Mouse (Mus musculus) CH12.LX (cell line): Measurements from ENCODE around the gene Tmem251. TPM values are rescaled to one million over a fixed set of nuclear protein-coding genes. Genes with fewer than 3 reads are reported as not detected.

ENCODE experiments used
- DNase-seq: peaks from one replicate; pipeline ENCODE4 v3.0.0-alpha.2; 2013; ENCODE audit errors: extremely low read depth
- H3K27ac ChIP-seq: 2 replicates; pipeline ENCODE4 v1.5.1; 2012; ENCODE audit warnings: low read depth, mild to moderate bottlenecking, control low read depth, moderate library complexity; ENCODE audit not compliant: insufficient read depth
- H3K27me3 ChIP-seq: replicated peaks from 2 replicates; pipeline ENCODE3; 2012; ENCODE audit warnings: inconsistent platforms
- H3K36me3 ChIP-seq, 2 experiments: replicated peaks in 1 of 2; 2 replicates each; pipeline versions ENCODE3 to v1.6.1; 2012; ENCODE audit warnings: inconsistent platforms in 1 of 2, low read length in 1 of 2, mild to moderate bottlenecking in 1 of 2, mixed read lengths in 1 of 2, moderate library complexity in 1 of 2; ENCODE audit not compliant: control insufficient read depth in 1 of 2, insufficient read depth in 1 of 2
- H3K4me1 ChIP-seq, 2 experiments: 2 replicates each; pipeline ENCODE4 v1.6.1; 2012; ENCODE audit warnings: inconsistent platforms in 1 of 2, moderate library complexity in 1 of 2; ENCODE audit not compliant: insufficient read depth in 2 of 2, control insufficient read depth in 1 of 2
- H3K4me2 ChIP-seq: 2 replicates; pipeline ENCODE4 v1.6.1; 2012; ENCODE audit warnings: low read depth, mild to moderate bottlenecking, control low read depth; ENCODE audit not compliant: poor library complexity, insufficient read depth, severe bottlenecking
- H3K4me3 ChIP-seq, 3 experiments: fragments of 150-350 bp in 1 of 3; sonication (generic) in 1 of 3; replicated peaks in 1 of 3; 2 replicates each; pipeline versions ENCODE3 to v1.5.1; 2011 to 2012; ENCODE audit warnings: low read depth in 2 of 3, low read length in 2 of 3, mild to moderate bottlenecking in 2 of 3, moderate library complexity in 2 of 3, control low read depth in 1 of 3, improper control_type of control experiment in 1 of 3, inconsistent platforms in 1 of 3, mixed read lengths in 1 of 3; ENCODE audit not compliant: poor library complexity in 1 of 3
- H3K79me2 ChIP-seq: replicated peaks from 2 replicates; pipeline ENCODE4 v1.6.1; 2012; ENCODE audit warnings: mild to moderate bottlenecking, moderate library complexity; ENCODE audit not compliant: control insufficient read depth, poor library complexity, insufficient read depth, severe bottlenecking; ENCODE audit errors: extremely low read depth
- H3K9ac ChIP-seq: 2 replicates; pipeline ENCODE4 v1.6.1; 2012; ENCODE audit warnings: low read depth, mild to moderate bottlenecking, control low read depth, moderate library complexity; ENCODE audit not compliant: insufficient read depth
- H3K9me3 ChIP-seq: replicated peaks from 2 replicates; pipeline ENCODE3; 2012; ENCODE audit warnings: low read length, inconsistent platforms, mixed read lengths
- BHLHE40 ChIP-seq: IDR thresholded peaks from 2 replicates; pipeline ENCODE4 v1.6.1; 2011; ENCODE audit warnings: mild to moderate bottlenecking, low read depth, low read length, improper control_type of control experiment
- CHD1 ChIP-seq: IDR thresholded peaks from 2 replicates; pipeline ENCODE4 v1.6.1; 2012; ENCODE audit warnings: low read depth, low read length, improper control_type of control experiment, inconsistent platforms
- CHD2 ChIP-seq: IDR thresholded peaks from 2 replicates; pipeline ENCODE4 v1.6.1; 2011; ENCODE audit warnings: low read length, improper control_type of control experiment
- CTCF ChIP-seq, 2 experiments: IDR thresholded peaks in 1 of 2; conservative IDR thresholded peaks in 1 of 2; 2 replicates each; pipeline ENCODE4 v1.5.1; 2011 to 2012; ENCODE audit warnings: low read depth in 2 of 2, low read length in 2 of 2, improper control_type of control experiment in 1 of 2, inconsistent platforms in 1 of 2, mild to moderate bottlenecking in 1 of 2, moderate library complexity in 1 of 2
- E2F4 ChIP-seq: IDR thresholded peaks from 2 replicates; pipeline ENCODE4 v1.6.1; 2011; ENCODE audit warnings: low read depth, low read length, improper control_type of control experiment; ENCODE audit not compliant: insufficient replicate concordance
- ELF1 ChIP-seq: IDR thresholded peaks from 2 replicates; pipeline ENCODE4 v1.6.1; 2014; ENCODE audit warnings: low read depth, mild to moderate bottlenecking, inconsistent platforms, low read length, improper control_type of control experiment
- EP300 ChIP-seq: IDR thresholded peaks from 2 replicates; pipeline ENCODE4 v1.6.1; 2011; ENCODE audit warnings: low read length, improper control_type of control experiment
- ETS1 ChIP-seq: conservative IDR thresholded peaks from 2 replicates; pipeline ENCODE4 v1.6.1; 2012; ENCODE audit warnings: low read depth, mild to moderate bottlenecking, inconsistent platforms, low read length, improper control_type of control experiment, moderate library complexity
- GABPA ChIP-seq: IDR thresholded peaks from 2 replicates; pipeline ENCODE4 v1.6.1; 2012; ENCODE audit warnings: low read depth, low read length, improper control_type of control experiment, inconsistent platforms; ENCODE audit not compliant: insufficient replicate concordance
- HCFC1 ChIP-seq: IDR thresholded peaks from 2 replicates; pipeline ENCODE4 v1.6.1; 2012; ENCODE audit warnings: low read depth, mild to moderate bottlenecking, inconsistent platforms, low read length, improper control_type of control experiment
- IRF4 ChIP-seq: IDR thresholded peaks from 2 replicates; pipeline ENCODE4 v1.6.1; 2014; ENCODE audit warnings: low read depth, mild to moderate bottlenecking, inconsistent platforms, low read length, improper control_type of control experiment
- JUN ChIP-seq: IDR thresholded peaks from 2 replicates; pipeline ENCODE4 v1.6.1; 2011; ENCODE audit warnings: low read depth, mild to moderate bottlenecking, low read length, improper control_type of control experiment, moderate library complexity; ENCODE audit not compliant: insufficient read depth
- JUND ChIP-seq: conservative IDR thresholded peaks from 2 replicates; pipeline ENCODE4 v1.6.1; 2011; ENCODE audit warnings: low read depth, low read length, improper control_type of control experiment
- KAT2A ChIP-seq: IDR thresholded peaks from 2 replicates; pipeline ENCODE4 v1.6.1; 2012; ENCODE audit warnings: low read length, improper control_type of control experiment, inconsistent platforms; ENCODE audit not compliant: insufficient replicate concordance
- MAFK ChIP-seq: IDR thresholded peaks from 2 replicates; pipeline ENCODE4 v1.6.1; 2011; ENCODE audit warnings: low read length, improper control_type of control experiment; ENCODE audit not compliant: insufficient replicate concordance
- MAX ChIP-seq: IDR thresholded peaks from 2 replicates; pipeline ENCODE4 v1.6.1; 2011; ENCODE audit warnings: low read length, improper control_type of control experiment
- MAZ ChIP-seq: IDR thresholded peaks from 2 replicates; pipeline ENCODE4 v1.6.1; 2012; ENCODE audit warnings: low read depth, mild to moderate bottlenecking, inconsistent platforms, low read length, improper control_type of control experiment, moderate library complexity
- MEF2A ChIP-seq: IDR thresholded peaks from 2 replicates; pipeline ENCODE4 v1.6.1; 2014; ENCODE audit warnings: low read depth, mild to moderate bottlenecking, inconsistent platforms, low read length, improper control_type of control experiment, borderline replicate concordance
- MXI1 ChIP-seq: IDR thresholded peaks from 2 replicates; pipeline ENCODE4 v1.6.1; 2011; ENCODE audit warnings: mild to moderate bottlenecking, low read depth, low read length, improper control_type of control experiment
- MYC ChIP-seq: IDR thresholded peaks from 2 replicates; pipeline ENCODE4 v1.6.1; 2011; ENCODE audit warnings: low read depth, mild to moderate bottlenecking, improper control_type of control experiment, low read length
- NELFE ChIP-seq: IDR thresholded peaks from 2 replicates; pipeline ENCODE4 v1.6.1; 2011; ENCODE audit warnings: low read depth, low read length, improper control_type of control experiment
- NRF1 ChIP-seq: IDR thresholded peaks from 2 replicates; pipeline ENCODE4 v1.6.1; 2014; ENCODE audit warnings: low read depth, mild to moderate bottlenecking, inconsistent platforms, low read length, improper control_type of control experiment, moderate library complexity
- PAX5 ChIP-seq: IDR thresholded peaks from 2 replicates; pipeline ENCODE4 v1.6.1; 2012; ENCODE audit warnings: low read length, inconsistent platforms, mixed read lengths
- POLR2A ChIP-seq: IDR thresholded peaks from 2 replicates; pipeline ENCODE4 v1.6.1; 2011; ENCODE audit warnings: low read depth, mild to moderate bottlenecking, improper control_type of control experiment, low read length
- POLR2AphosphoS2 ChIP-seq: IDR thresholded peaks from 2 replicates; pipeline ENCODE4 v1.6.1; 2011; ENCODE audit warnings: low read depth, low read length, improper control_type of control experiment
- RAD21 ChIP-seq: IDR thresholded peaks from 2 replicates; pipeline ENCODE4 v1.6.1; 2011; ENCODE audit warnings: low read depth, mild to moderate bottlenecking, low read length, improper control_type of control experiment, moderate library complexity
- RCOR1 ChIP-seq: conservative IDR thresholded peaks from 2 replicates; pipeline ENCODE4 v1.6.1; 2012; ENCODE audit warnings: low read depth, mild to moderate bottlenecking, inconsistent platforms, low read length, improper control_type of control experiment
- SIN3A ChIP-seq: IDR thresholded peaks from 2 replicates; pipeline ENCODE4 v1.6.1; 2012; ENCODE audit warnings: low read length, improper control_type of control experiment, inconsistent platforms
- SMC3 ChIP-seq: IDR thresholded peaks from 2 replicates; pipeline ENCODE4 v1.6.1; 2011; ENCODE audit warnings: low read depth, low read length, improper control_type of control experiment
- TBP ChIP-seq: conservative IDR thresholded peaks from 2 replicates; pipeline ENCODE4 v1.6.1; 2011; ENCODE audit warnings: low read depth, low read length, improper control_type of control experiment
- TCF12 ChIP-seq: IDR thresholded peaks from 2 replicates; pipeline ENCODE4 v1.6.1; 2014; ENCODE audit warnings: low read depth, mild to moderate bottlenecking, inconsistent platforms, low read length, improper control_type of control experiment
- UBTF ChIP-seq: IDR thresholded peaks from 2 replicates; pipeline ENCODE4 v1.6.1; 2012; ENCODE audit warnings: low read depth, mild to moderate bottlenecking, inconsistent platforms, low read length, improper control_type of control experiment, moderate library complexity
- USF1 ChIP-seq: IDR thresholded peaks from 2 replicates; pipeline ENCODE4 v1.6.1; 2014; ENCODE audit warnings: low read depth, mild to moderate bottlenecking, inconsistent platforms, low read length, improper control_type of control experiment
- USF2 ChIP-seq: conservative IDR thresholded peaks from 2 replicates; pipeline ENCODE4 v1.6.1; 2011; ENCODE audit warnings: low read depth, low read length, improper control_type of control experiment
- ZC3H11A ChIP-seq: IDR thresholded peaks from 2 replicates; pipeline ENCODE4 v1.6.1; 2012; ENCODE audit warnings: low read depth, mild to moderate bottlenecking, inconsistent platforms, low read length, improper control_type of control experiment
- ZKSCAN1 ChIP-seq: IDR thresholded peaks from 2 replicates; pipeline ENCODE4 v1.6.1; 2012; ENCODE audit warnings: low read depth, inconsistent platforms, low read length, improper control_type of control experiment, borderline replicate concordance
- ZMIZ1 ChIP-seq: IDR thresholded peaks from 2 replicates; pipeline ENCODE4 v1.6.1; 2012; ENCODE audit warnings: low read depth, mild to moderate bottlenecking, inconsistent platforms, low read length, improper control_type of control experiment
- ZNF384 ChIP-seq: IDR thresholded peaks from 2 replicates; pipeline ENCODE4 v1.6.1; 2012; ENCODE audit warnings: low read depth, low read length, improper control_type of control experiment, inconsistent platforms
- dilution Hi-C: fragments of 300-500 bp; cut with MboI; formaldehyde crosslinking; loops from 2 replicates; pipeline ENCODE4 v1.14.3; 2020; ENCODE audit warnings: low sequenced_read_pairs; ENCODE audit not compliant: extremely low pct_unique_long_range_greater_than_20kb, extremely low pct_ligation_motif_present
- in situ Hi-C: fragments of 300-500 bp; cut with MboI; formaldehyde crosslinking; loops from 3 replicates; pipeline ENCODE4 v1.14.3; 2019; ENCODE audit warnings: low sequenced_read_pairs, low pct_ligation_motif_present, low pct_unique_long_range_greater_than_20kb, mixed read lengths
- polyA plus RNA-seq: library from polyadenylated mRNA; unstranded; fragments of >175 nt; gene quantifications from 2 replicates; pipeline ENCODE4 v1.2.1, GENCODE M21; 2012; ENCODE audit warnings: low read depth; ENCODE audit not compliant: insufficient read length
- total RNA-seq, 2 experiments: library from RNA; depleted of rRNA; stranded (reverse); fragments of 300-350 nt in 1 of 2; fragments of >200 nt in 1 of 2; gene quantifications; 2 replicates each; pipeline ENCODE4 v1.2.3; 2012 to 2014

Tmem251 gene
- total and polyA plus RNA-seq, 3 experiments = 3.9 to 13.9 (median 11.1) TPM

DNA sequence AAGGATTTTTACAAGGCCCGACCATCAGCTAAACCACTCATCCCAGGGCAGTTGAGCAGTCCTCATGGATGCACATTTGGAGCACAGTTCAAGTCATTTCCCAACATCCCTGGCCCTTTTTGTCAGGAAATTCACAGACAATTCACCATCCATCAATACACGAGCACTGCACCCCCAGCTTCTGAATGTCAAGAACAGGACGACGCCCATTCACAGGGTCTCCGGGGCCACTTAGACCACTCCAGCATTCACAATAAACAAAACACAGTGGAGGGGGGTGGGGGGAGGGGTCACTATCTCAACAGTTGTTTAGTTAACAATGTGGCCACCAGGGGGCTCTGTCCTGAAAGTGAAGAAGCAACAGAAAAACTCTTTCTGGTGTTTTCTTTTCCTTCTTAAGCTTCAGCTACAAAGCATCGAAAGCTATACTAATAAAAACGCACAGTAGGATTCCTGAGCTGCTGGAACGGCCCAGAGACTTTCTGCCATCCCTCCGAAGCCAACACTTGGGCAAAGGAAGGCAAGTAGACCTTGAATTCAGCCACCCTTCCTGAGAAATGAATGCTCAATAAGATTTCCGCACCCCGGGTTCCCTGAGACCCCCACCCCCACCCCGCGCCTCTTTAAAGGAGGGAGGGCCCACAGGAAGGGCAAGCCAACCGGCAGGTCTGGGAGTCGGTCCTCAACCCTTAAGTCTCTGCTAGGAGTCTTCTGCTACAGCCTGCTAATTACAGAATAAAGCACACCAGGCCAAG is 41.0 kb upstream of the Tmem251 start:
- dilution Hi-C loops = no loop called here
- in situ Hi-C loops = no loop called here
- DNase-seq = peak; percentile 90
- Histone ChIP-seq H3K4me2 (peak overlapping the region; percentile 86), H3K4me3 (peak overlapping the region; percentile 50 to 83 (median 72)), H3K9ac (peak overlapping the region; percentile 59), H3K9me3 (no peaks in the 10 kb centered on the region), H3K4me1 (peaks cover 30 to 57% of the 10 kb centered on the region in 2 experiments), H3K36me3 (peaks cover 0 to 10% of the 10 kb centered on the region in 2 experiments), H3K27ac (peak overlapping the region; percentile 4; the same call in 1 of the 2 replicates), H3K27me3 (peaks cover 1% of the 10 kb centered on the region), H3K79me2 (peaks cover 32% of the 10 kb centered on the region)
- TF ChIP-seq POLR2AphosphoS2 (no peak), NRF1 (no peak), CHD1 (no peak), TCF12 (peak; percentile 57), ZMIZ1 (no peak), SIN3A (peak; percentile 79), TBP (no peak), ZNF384 (peak; percentile 42; the same call in 1 of the 2 replicates), SMC3 (peak; percentile 66), BHLHE40 (no peak), MYC (peak; percentile 71), UBTF (no peak), MAFK (no peak), HCFC1 (0 out of 2 replicates have a peak, but pooled peaks have one; percentile 37), ELF1 (peak; percentile 18; the same call in 1 of the 2 replicates), ZC3H11A (peak; percentile 3; the same call in 1 of the 2 replicates), IRF4 (peak; percentile 72), POLR2A (no peak), RCOR1 (no peak), MAZ (peak; percentile 83; the same call in 1 of the 2 replicates), ETS1 (peak; percentile 30; the same call in 1 of the 2 replicates), JUN (no peak), CHD2 (peak; percentile 76; the same call in 1 of the 2 replicates), CTCF (conservative IDR thresholded peaks at IDR 0.05 in 1 of 2, IDR thresholded peaks at IDR 0.05 in 1 of 2; ENCODE audit: low read depth in 2 of 2, low read length in 2 of 2) (peak; percentile 10 to 79; a peak in 2 of 4 replicates), EP300 (0 out of 2 replicates have a peak, but pooled peaks have one; percentile 36), ZKSCAN1 (no peak), NELFE (peak; percentile 42; the same call in 1 of the 2 replicates), KAT2A (no peak), MEF2A (0 out of 2 replicates have a peak, but pooled peaks have one; percentile 28), RAD21 (peak; percentile 42), GABPA (no peak), USF1 (no peak), PAX5 (no peak), MXI1 (peak; percentile 58; the same call in 1 of the 2 replicates), USF2 (no peak), MAX (no peak), E2F4 (no peak), JUND (0 out of 2 replicates have a peak, but pooled peaks have one; percentile 40)
